Mouse (Mus musculus): ENCODE data around the gene Pcbp3. TPM values are rescaled to one million over a fixed set of nuclear protein-coding genes. Genes with fewer than 3 reads are reported as not detected.

The Pcbp3 gene
- total and polyA plus RNA-seq, 2 experiments, result 0.37 to 0.55 TPM

DNA sequence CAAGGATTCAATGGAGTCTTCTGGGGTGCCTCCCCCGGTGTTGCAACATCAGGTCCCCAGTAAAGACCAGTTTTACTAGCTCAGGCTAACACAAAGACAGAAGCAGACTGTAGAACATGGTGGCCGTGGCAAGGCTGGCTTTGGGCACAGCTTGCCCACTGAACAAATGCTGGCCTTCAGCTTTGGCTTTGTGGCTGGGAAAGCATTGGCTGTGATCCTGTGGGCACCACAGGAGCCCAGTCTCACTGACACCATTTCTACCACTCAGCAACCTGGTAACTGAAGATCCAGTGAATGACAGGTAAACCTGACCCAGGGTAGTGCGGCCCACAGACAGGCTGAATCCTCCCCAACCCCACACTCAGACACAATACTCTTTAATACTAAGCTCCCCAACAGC is 167.6 kb downstream of the Pcbp3 start:
- TF ChIP-seq CTCF (IDR thresholded peaks at IDR 0.05; ENCODE audit: low read depth, low read length), result no peak
- no peak for TF ChIP-seq POLR2A (IDR thresholded peaks at IDR 0.05; ENCODE audit: extremely low read depth, insufficient read depth, low read length)
- no peak overlapping the region for H3K9ac ChIP-seq (ENCODE audit: low read depth, low read length)
- WGBS, result 89% methylated on average over 3 of the region's 3 CpGs
- no peak for DNase-seq (ENCODE audit: extremely low read depth, low read depth, low spot score)
- no peaks in the 10 kb centered on the region for H3K27me3 ChIP-seq (ENCODE audit: control insufficient read depth, insufficient read depth, low read length)
- H3K4me3 ChIP-seq (ENCODE audit: insufficient read depth, low read depth, low read length), result no peak overlapping the region
- no peaks in the 10 kb centered on the region for H3K36me3 ChIP-seq (ENCODE audit: control insufficient read depth, insufficient read depth, low read length)
- H3K27ac ChIP-seq (replicated peaks; ENCODE audit: insufficient read depth, low read depth, low read length), result no peak overlapping the region
- H3K79me2 ChIP-seq (ENCODE audit: control insufficient read depth, insufficient read depth, low read length), result no peaks in the 10 kb centered on the region
- no peaks in the 10 kb centered on the region for H3K4me1 ChIP-seq (ENCODE audit: control insufficient read depth, insufficient read depth, low read length)

DNA sequence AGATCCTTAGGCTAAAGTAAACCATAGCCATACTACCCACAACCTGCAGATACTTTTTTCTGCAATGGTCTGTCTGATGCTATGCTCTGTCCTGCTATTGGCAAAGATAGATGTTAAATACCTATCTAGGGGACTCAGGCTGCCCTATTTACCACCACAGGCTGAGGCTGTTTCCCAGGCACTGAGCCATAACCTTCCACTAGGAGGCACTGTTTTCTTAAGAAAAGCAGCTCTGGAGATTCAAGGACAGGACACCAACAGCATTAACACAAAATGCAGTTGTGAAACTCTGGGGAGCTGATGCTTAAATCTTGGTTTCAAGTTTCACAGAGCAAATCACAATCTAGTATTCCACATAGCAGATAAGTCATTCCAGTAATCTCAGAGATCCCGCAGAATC is 170.2 kb downstream of the Pcbp3 start:
- DNase-seq (ENCODE audit: extremely low read depth, low read depth, low spot score), result peak; percentile 3
- H3K27ac ChIP-seq (replicated peaks; ENCODE audit: insufficient read depth, low read depth, low read length), result no peak overlapping the region
- no peak overlapping the region for H3K9ac ChIP-seq (ENCODE audit: low read depth, low read length)
- WGBS, result 81% methylated on average over 1 of the region's 1 CpGs
- H3K27me3 ChIP-seq (ENCODE audit: control insufficient read depth, insufficient read depth, low read length), result no peaks in the 10 kb centered on the region
- H3K4me3 ChIP-seq (ENCODE audit: insufficient read depth, low read depth, low read length), result no peak overlapping the region
- H3K36me3 ChIP-seq (ENCODE audit: control insufficient read depth, insufficient read depth, low read length), result no peaks in the 10 kb centered on the region
- H3K79me2 ChIP-seq (ENCODE audit: control insufficient read depth, insufficient read depth, low read length), result no peaks in the 10 kb centered on the region
- TF ChIP-seq POLR2A (IDR thresholded peaks at IDR 0.05; ENCODE audit: extremely low read depth, insufficient read depth, low read length), result no peak
- TF ChIP-seq CTCF (IDR thresholded peaks at IDR 0.05; ENCODE audit: low read depth, low read length), result peak; percentile 21; the same call in 1 of the 2 replicates
- no peaks in the 10 kb centered on the region for H3K4me1 ChIP-seq (ENCODE audit: control insufficient read depth, insufficient read depth, low read length)

DNA sequence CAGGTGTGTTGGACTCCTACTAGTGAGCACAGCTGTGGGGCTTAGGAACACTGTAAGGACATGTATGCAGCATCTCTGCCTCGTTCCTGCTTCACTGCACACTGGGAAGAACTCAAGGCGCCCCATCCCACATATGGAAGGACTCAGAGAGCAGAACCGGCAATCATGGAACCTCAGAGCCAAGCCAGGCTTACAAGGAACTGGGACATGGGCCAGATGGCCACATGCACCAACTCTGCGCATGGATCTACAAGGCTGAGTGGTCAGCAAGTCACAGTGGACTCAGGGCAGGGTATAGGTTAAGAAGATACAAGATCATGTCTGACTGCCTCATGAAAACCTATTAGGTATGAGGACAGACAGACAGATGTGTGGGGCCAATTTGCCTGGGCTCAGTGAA is 171.8 kb downstream of the Pcbp3 start:
- Histone ChIP-seq H3K4me1 (ENCODE audit: control insufficient read depth, insufficient read depth, low read length) (no peaks in the 10 kb centered on the region), H3K27me3 (ENCODE audit: control insufficient read depth, insufficient read depth, low read length) (no peaks in the 10 kb centered on the region), H3K9ac (ENCODE audit: low read depth, low read length) (no peak overlapping the region), H3K27ac (replicated peaks; ENCODE audit: insufficient read depth, low read depth, low read length) (no peak overlapping the region), H3K36me3 (ENCODE audit: control insufficient read depth, insufficient read depth, low read length) (no peaks in the 10 kb centered on the region), H3K79me2 (ENCODE audit: control insufficient read depth, insufficient read depth, low read length) (no peaks in the 10 kb centered on the region), H3K4me3 (ENCODE audit: insufficient read depth, low read depth, low read length) (no peak overlapping the region)
- TF ChIP-seq POLR2A (IDR thresholded peaks at IDR 0.05; ENCODE audit: extremely low read depth, insufficient read depth, low read length), result no peak
- no peak for TF ChIP-seq CTCF (IDR thresholded peaks at IDR 0.05; ENCODE audit: low read depth, low read length)
- WGBS, result 93% methylated on average over 4 of the region's 4 CpGs
- no peak for DNase-seq (ENCODE audit: extremely low read depth, low read depth, low spot score)

DNA sequence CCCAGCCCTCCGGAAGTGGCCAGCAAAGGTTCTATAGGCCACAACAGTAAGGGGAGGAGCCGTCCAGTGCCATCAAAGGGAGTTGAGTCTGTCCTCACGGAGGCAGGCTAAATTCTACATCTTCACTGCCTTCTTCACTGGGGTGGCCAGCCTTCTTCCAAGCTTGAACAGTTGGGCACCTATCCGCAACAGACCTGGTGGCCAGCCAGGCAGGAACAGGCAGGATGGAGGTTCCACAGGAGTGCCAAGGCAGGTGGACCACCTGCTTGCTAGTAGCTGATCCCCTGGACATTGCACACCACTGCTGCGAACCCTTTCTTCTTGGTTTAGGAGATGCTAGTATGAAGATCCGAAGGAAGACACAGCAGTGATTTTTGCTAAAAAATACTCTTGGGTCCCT is 176.4 kb downstream of the Pcbp3 start:
- no peaks in the 10 kb centered on the region for H3K79me2 ChIP-seq (ENCODE audit: control insufficient read depth, insufficient read depth, low read length)
- WGBS, result 93% methylated on average over 6 of the region's 6 CpGs
- H3K27ac ChIP-seq (replicated peaks; ENCODE audit: insufficient read depth, low read depth, low read length), result no peak overlapping the region
- TF ChIP-seq CTCF (IDR thresholded peaks at IDR 0.05; ENCODE audit: low read depth, low read length) (no peak), POLR2A (IDR thresholded peaks at IDR 0.05; ENCODE audit: extremely low read depth, insufficient read depth, low read length) (no peak)
- H3K4me1 ChIP-seq (ENCODE audit: control insufficient read depth, insufficient read depth, low read length), result no peaks in the 10 kb centered on the region
- H3K36me3 ChIP-seq (ENCODE audit: control insufficient read depth, insufficient read depth, low read length), result no peaks in the 10 kb centered on the region
- no peak overlapping the region for H3K4me3 ChIP-seq (ENCODE audit: insufficient read depth, low read depth, low read length)
- no peak for DNase-seq (ENCODE audit: extremely low read depth, low read depth, low spot score)
- no peak overlapping the region for H3K9ac ChIP-seq (ENCODE audit: low read depth, low read length)
- H3K27me3 ChIP-seq (ENCODE audit: control insufficient read depth, insufficient read depth, low read length), result no peaks in the 10 kb centered on the region

DNA sequence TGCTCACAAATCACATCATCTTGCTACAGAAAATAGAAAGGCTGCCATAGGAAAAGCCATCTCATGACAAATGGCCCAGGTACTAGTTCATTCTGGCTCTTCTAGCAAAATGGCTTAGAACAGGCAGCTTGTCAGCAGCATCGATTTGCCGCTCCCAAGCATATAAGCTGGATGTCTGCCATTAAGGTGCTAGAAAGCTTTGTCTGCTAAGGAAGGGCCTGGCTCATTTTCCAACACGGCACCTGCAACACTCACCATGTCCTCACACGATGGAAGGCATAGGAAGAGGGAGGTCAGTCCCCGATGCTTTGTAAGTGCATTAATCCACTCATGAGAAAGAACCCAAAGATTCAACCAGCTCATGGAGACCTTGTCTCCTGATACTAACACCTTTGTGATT is 182.5 kb downstream of the Pcbp3 start:
- no peak overlapping the region for H3K4me3 ChIP-seq (ENCODE audit: insufficient read depth, low read depth, low read length)
- no peak overlapping the region for H3K9ac ChIP-seq (ENCODE audit: low read depth, low read length)
- no peaks in the 10 kb centered on the region for H3K4me1 ChIP-seq (ENCODE audit: control insufficient read depth, insufficient read depth, low read length)
- no peak overlapping the region for H3K27ac ChIP-seq (replicated peaks; ENCODE audit: insufficient read depth, low read depth, low read length)
- no peaks in the 10 kb centered on the region for H3K36me3 ChIP-seq (ENCODE audit: control insufficient read depth, insufficient read depth, low read length)
- no peak for DNase-seq (ENCODE audit: extremely low read depth, low read depth, low spot score)
- WGBS, result 94% methylated on average over 5 of the region's 5 CpGs
- H3K27me3 ChIP-seq (ENCODE audit: control insufficient read depth, insufficient read depth, low read length), result no peaks in the 10 kb centered on the region
- no peak for TF ChIP-seq POLR2A (IDR thresholded peaks at IDR 0.05; ENCODE audit: extremely low read depth, insufficient read depth, low read length)
- TF ChIP-seq CTCF (IDR thresholded peaks at IDR 0.05; ENCODE audit: low read depth, low read length), result no peak
- no peaks in the 10 kb centered on the region for H3K79me2 ChIP-seq (ENCODE audit: control insufficient read depth, insufficient read depth, low read length)

DNA sequence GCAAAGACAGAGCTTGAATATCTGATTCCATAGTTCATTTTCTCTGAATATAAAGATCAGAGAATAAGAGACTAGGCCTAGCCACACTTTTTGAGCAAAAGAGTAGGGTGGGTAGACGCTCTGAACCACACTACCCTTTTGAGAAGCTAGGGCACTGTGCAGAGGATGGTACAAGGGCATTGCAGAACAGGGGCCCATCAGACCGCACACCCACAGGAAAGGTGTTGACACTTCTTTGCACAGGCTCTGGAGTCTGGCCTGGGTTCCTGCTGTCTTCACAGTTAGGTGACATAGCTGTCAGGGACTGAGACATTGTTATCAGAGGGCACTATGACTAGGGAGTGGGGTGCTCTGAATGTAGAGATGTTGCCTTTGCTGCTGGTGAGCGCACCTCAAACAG is 190.1 kb downstream of the Pcbp3 start:
- H3K27ac ChIP-seq (replicated peaks; ENCODE audit: insufficient read depth, low read depth, low read length), result no peak overlapping the region
- TF ChIP-seq CTCF (IDR thresholded peaks at IDR 0.05; ENCODE audit: low read depth, low read length) (no peak), POLR2A (IDR thresholded peaks at IDR 0.05; ENCODE audit: extremely low read depth, insufficient read depth, low read length) (no peak)
- H3K4me1 ChIP-seq (ENCODE audit: control insufficient read depth, insufficient read depth, low read length), result no peaks in the 10 kb centered on the region
- no peak for DNase-seq (ENCODE audit: extremely low read depth, low read depth, low spot score)
- no peaks in the 10 kb centered on the region for H3K36me3 ChIP-seq (ENCODE audit: control insufficient read depth, insufficient read depth, low read length)
- no peak overlapping the region for H3K9ac ChIP-seq (ENCODE audit: low read depth, low read length)
- 93% methylated on average over 3 of the region's 3 CpGs for WGBS
- no peak overlapping the region for H3K4me3 ChIP-seq (ENCODE audit: insufficient read depth, low read depth, low read length)
- no peaks in the 10 kb centered on the region for H3K79me2 ChIP-seq (ENCODE audit: control insufficient read depth, insufficient read depth, low read length)
- H3K27me3 ChIP-seq (ENCODE audit: control insufficient read depth, insufficient read depth, low read length), result no peaks in the 10 kb centered on the region
